Mouse (Mus musculus): Measurements from ENCODE around the gene Rabggta. TPM values are rescaled to one million over a fixed set of nuclear protein-coding genes. Genes with fewer than 3 reads are reported as not detected.

Gene Rabggta
- polyA plus RNA-seq, 1 experiment, result 11.5 TPM

GRCm38 (mm10) chr14:55721076-55721475 lies 987 bp downstream of the Rabggta start:
- no peak for TF ChIP-seq CTCF (IDR thresholded peaks at IDR 0.05; ENCODE audit: borderline replicate concordance, insufficient read depth, low read length)
- TF ChIP-seq POLR2A (IDR thresholded peaks at IDR 0.05; ENCODE audit: low read depth, low read length), result no peak
- Histone ChIP-seq H3K4me3 (ENCODE audit: insufficient read depth, low read length) (peak overlapping the region; percentile 65), H3K4me1 (ENCODE audit: control insufficient read depth, insufficient read depth, low read length) (peaks cover 8% of the 10 kb centered on the region; the same call in 1 of the 2 replicates), H3K27ac (ENCODE audit: insufficient read depth, low read length) (no peak overlapping the region)

GRCm38 (mm10) chr14:55720666-55721065 lies 1.4 kb downstream of the Rabggta start:
- Histone ChIP-seq H3K4me1 (ENCODE audit: control insufficient read depth, insufficient read depth, low read length) (peaks cover 8% of the 10 kb centered on the region; the same call in 1 of the 2 replicates), H3K4me3 (ENCODE audit: insufficient read depth, low read length) (no peak overlapping the region), H3K27ac (ENCODE audit: insufficient read depth, low read length) (no peak overlapping the region)
- TF ChIP-seq CTCF (IDR thresholded peaks at IDR 0.05; ENCODE audit: borderline replicate concordance, insufficient read depth, low read length) (no peak), POLR2A (IDR thresholded peaks at IDR 0.05; ENCODE audit: low read depth, low read length) (no peak)

- H3K27ac ChIP-seq (ENCODE audit: insufficient read depth, low read length), result no peak overlapping the region
- H3K4me3 ChIP-seq (ENCODE audit: insufficient read depth, low read length), result no peak overlapping the region
- TF ChIP-seq POLR2A (IDR thresholded peaks at IDR 0.05; ENCODE audit: low read depth, low read length), result no peak
- peaks cover 6% of the 10 kb centered on the region; the same call in 1 of the 2 replicates for H3K4me1 ChIP-seq (ENCODE audit: control insufficient read depth, insufficient read depth, low read length)
These were observed 2.3 kb downstream of the Rabggta start for GRCm38 (mm10) chr14:55719737-55720136.

GRCm38 (mm10) chr14:55716884-55717283 lies 5.2 kb downstream of the Rabggta start:
- H3K27ac ChIP-seq (ENCODE audit: insufficient read depth, low read length), result no peak overlapping the region
- no peaks in the 10 kb centered on the region for H3K4me1 ChIP-seq (ENCODE audit: control insufficient read depth, insufficient read depth, low read length)
- TF ChIP-seq POLR2A (IDR thresholded peaks at IDR 0.05; ENCODE audit: low read depth, low read length) (no peak), CTCF (IDR thresholded peaks at IDR 0.05; ENCODE audit: borderline replicate concordance, insufficient read depth, low read length) (no peak)
- no peak overlapping the region for H3K4me3 ChIP-seq (ENCODE audit: insufficient read depth, low read length)

- H3K27ac ChIP-seq (ENCODE audit: insufficient read depth, low read length), result no peak overlapping the region
- no peak for TF ChIP-seq CTCF (IDR thresholded peaks at IDR 0.05; ENCODE audit: borderline replicate concordance, insufficient read depth, low read length)
- no peak for TF ChIP-seq POLR2A (IDR thresholded peaks at IDR 0.05; ENCODE audit: low read depth, low read length)
- H3K4me1 ChIP-seq (ENCODE audit: control insufficient read depth, insufficient read depth, low read length), result no peaks in the 10 kb centered on the region
- no peak overlapping the region for H3K4me3 ChIP-seq (ENCODE audit: insufficient read depth, low read length)
These were observed 5.8 kb downstream of the Rabggta start for GRCm38 (mm10) chr14:55716271-55716670.

- TF ChIP-seq POLR2A (IDR thresholded peaks at IDR 0.05; ENCODE audit: low read depth, low read length) (no peak), CTCF (IDR thresholded peaks at IDR 0.05; ENCODE audit: borderline replicate concordance, insufficient read depth, low read length) (no peak)
- no peaks in the 10 kb centered on the region for H3K4me1 ChIP-seq (ENCODE audit: control insufficient read depth, insufficient read depth, low read length)
- no peak overlapping the region for H3K4me3 ChIP-seq (ENCODE audit: insufficient read depth, low read length)
- no peak overlapping the region for H3K27ac ChIP-seq (ENCODE audit: insufficient read depth, low read length)
These were observed 7.2 kb downstream of the Rabggta start for GRCm38 (mm10) chr14:55714893-55715292.

- H3K4me3 ChIP-seq (ENCODE audit: insufficient read depth, low read length), result no peak within 1 kb of the TSS
- H3K27ac ChIP-seq (ENCODE audit: insufficient read depth, low read length), result no peak within 1 kb of the TSS
- H3K4me1 ChIP-seq (ENCODE audit: control insufficient read depth, insufficient read depth, low read length), result no peaks in the 10 kb centered on the region
- TF ChIP-seq POLR2A (IDR thresholded peaks at IDR 0.05; ENCODE audit: low read depth, low read length), result no peak
- no peak for TF ChIP-seq CTCF (IDR thresholded peaks at IDR 0.05; ENCODE audit: borderline replicate concordance, insufficient read depth, low read length)
These were observed 8.3 kb downstream of the Rabggta start, which contains the start of gene Tgm1 for GRCm38 (mm10) chr14:55713729-55714122. TSS of gene Tgm1 (minus strand) at chr14:55713926.

- Histone ChIP-seq H3K27ac (ENCODE audit: insufficient read depth, low read length) (no peak overlapping the region), H3K4me1 (ENCODE audit: control insufficient read depth, insufficient read depth, low read length) (no peaks in the 10 kb centered on the region), H3K4me3 (ENCODE audit: insufficient read depth, low read length) (no peak overlapping the region)
- TF ChIP-seq CTCF (IDR thresholded peaks at IDR 0.05; ENCODE audit: borderline replicate concordance, insufficient read depth, low read length) (no peak), POLR2A (IDR thresholded peaks at IDR 0.05; ENCODE audit: low read depth, low read length) (no peak)
These were observed 8.9 kb downstream of the Rabggta start for GRCm38 (mm10) chr14:55713007-55713728.

- TF ChIP-seq POLR2A (IDR thresholded peaks at IDR 0.05; ENCODE audit: low read depth, low read length) (no peak), CTCF (IDR thresholded peaks at IDR 0.05; ENCODE audit: borderline replicate concordance, insufficient read depth, low read length) (no peak)
- Histone ChIP-seq H3K27ac (ENCODE audit: insufficient read depth, low read length) (no peak overlapping the region), H3K4me1 (ENCODE audit: control insufficient read depth, insufficient read depth, low read length) (no peaks in the 10 kb centered on the region), H3K4me3 (ENCODE audit: insufficient read depth, low read length) (no peak overlapping the region)
These were observed 10.3 kb downstream of the Rabggta start for GRCm38 (mm10) chr14:55711786-55712185.

- Histone ChIP-seq H3K27ac (ENCODE audit: insufficient read depth, low read length) (no peak overlapping the region), H3K4me1 (ENCODE audit: control insufficient read depth, insufficient read depth, low read length) (no peaks in the 10 kb centered on the region), H3K4me3 (ENCODE audit: insufficient read depth, low read length) (no peak overlapping the region)
- TF ChIP-seq POLR2A (IDR thresholded peaks at IDR 0.05; ENCODE audit: low read depth, low read length) (no peak), CTCF (IDR thresholded peaks at IDR 0.05; ENCODE audit: borderline replicate concordance, insufficient read depth, low read length) (no peak)
These were observed 12.6 kb downstream of the Rabggta start for GRCm38 (mm10) chr14:55709509-55709908.
